Mouse (Mus musculus): ENCODE data around the gene Ubald1.

- no peak for TF ChIP-seq POLR2A (IDR thresholded peaks at IDR 0.05; ENCODE audit: borderline replicate concordance, extremely low read depth, low read depth, low read length)
- no peak for TF ChIP-seq CTCF (IDR thresholded peaks at IDR 0.05; ENCODE audit: insufficient read depth, low read length)
Observed at GRCm38 (mm10) chr16:4870490-4870889, 9.6 kb downstream of the Ubald1 start.
